Mouse (Mus musculus) liver, embryonic 16.5 days (tissue): Measurements from ENCODE around the gene Knl1. TPM values are rescaled to one million over a fixed set of nuclear protein-coding genes. Genes with fewer than 3 reads are reported as not detected.
"Not testable (repeated sequence)": the region's sequence is repeated elsewhere in the genome, so short reads cannot be mapped to it uniquely, and the experiment has no call there.

Source experiments
- ATAC-seq: fragments of 200-750 bp; cut with Nextera tagmentation; 2 replicates; pipeline ENCODE4 v1.8.0; 2017; ENCODE audit warnings: low read depth, mild to moderate bottlenecking, moderate number of reproducible peaks, moderate library complexity
- H3K27ac ChIP-seq: fragments of 300-500 bp; sonication (generic); 2 replicates; pipeline ENCODE4 v1.5.1; 2014; ENCODE audit warnings: mild to moderate bottlenecking, low read length
- H3K27me3 ChIP-seq: fragments of 300-500 bp; sonication (generic); 2 replicates; pipeline ENCODE4 v1.6.1; 2014; ENCODE audit warnings: low read depth, low read length, mixed read lengths; ENCODE audit not compliant: control insufficient read depth, insufficient read depth
- H3K36me3 ChIP-seq: fragments of 300-500 bp; sonication (generic); 2 replicates; pipeline ENCODE4 v1.6.1; 2014; ENCODE audit warnings: mild to moderate bottlenecking; ENCODE audit not compliant: control insufficient read depth, insufficient read depth
- H3K4me1 ChIP-seq: fragments of 300-500 bp; sonication (generic); 2 replicates; pipeline ENCODE4 v1.6.1; 2014; ENCODE audit warnings: low read depth, low read length, mixed read lengths; ENCODE audit not compliant: control insufficient read depth
- H3K4me2 ChIP-seq: fragments of 300-500 bp; sonication (generic); 2 replicates; pipeline ENCODE4 v1.6.1; 2014; ENCODE audit warnings: low read depth, low read length, mixed read lengths
- H3K4me3 ChIP-seq: fragments of 300-500 bp; sonication (generic); 2 replicates; pipeline ENCODE4 v1.5.1; 2014; ENCODE audit warnings: low read depth, mild to moderate bottlenecking, low read length
- H3K9ac ChIP-seq: fragments of 300-500 bp; sonication (generic); 2 replicates; pipeline ENCODE4 v1.6.1; 2014; ENCODE audit warnings: low read depth, low read length
- H3K9me3 ChIP-seq: fragments of 300-500 bp; sonication (generic); replicated peaks from 2 replicates; pipeline ENCODE4 v1.6.1; 2016; ENCODE audit warnings: low read length; ENCODE audit not compliant: control insufficient read depth
- WGBS: fragments of 180-500 bp; shearing (Covaris S2); extraction: QIAGEN DNeasy Blood & Tissue Kit; methylation state at CpG from one replicate; pipeline ENCODE4 v1.1.7; 2014; ENCODE audit not compliant: insufficient replicate concordance; 5-methylcytosine and 5-hydroxymethylcytosine counted together
- polyA plus RNA-seq: library from polyadenylated mRNA; unstranded; fragments of >200 nt; fragmentation: Nextera tagmentation; extraction: Ambion mirVana; gene quantifications from 2 replicates; pipeline ENCODE4 v1.2.1, GENCODE M21; 2015

Knl1 gene
- polyA plus RNA-seq = 52.2 and 57.6 TPM in 2 replicates

DNA sequence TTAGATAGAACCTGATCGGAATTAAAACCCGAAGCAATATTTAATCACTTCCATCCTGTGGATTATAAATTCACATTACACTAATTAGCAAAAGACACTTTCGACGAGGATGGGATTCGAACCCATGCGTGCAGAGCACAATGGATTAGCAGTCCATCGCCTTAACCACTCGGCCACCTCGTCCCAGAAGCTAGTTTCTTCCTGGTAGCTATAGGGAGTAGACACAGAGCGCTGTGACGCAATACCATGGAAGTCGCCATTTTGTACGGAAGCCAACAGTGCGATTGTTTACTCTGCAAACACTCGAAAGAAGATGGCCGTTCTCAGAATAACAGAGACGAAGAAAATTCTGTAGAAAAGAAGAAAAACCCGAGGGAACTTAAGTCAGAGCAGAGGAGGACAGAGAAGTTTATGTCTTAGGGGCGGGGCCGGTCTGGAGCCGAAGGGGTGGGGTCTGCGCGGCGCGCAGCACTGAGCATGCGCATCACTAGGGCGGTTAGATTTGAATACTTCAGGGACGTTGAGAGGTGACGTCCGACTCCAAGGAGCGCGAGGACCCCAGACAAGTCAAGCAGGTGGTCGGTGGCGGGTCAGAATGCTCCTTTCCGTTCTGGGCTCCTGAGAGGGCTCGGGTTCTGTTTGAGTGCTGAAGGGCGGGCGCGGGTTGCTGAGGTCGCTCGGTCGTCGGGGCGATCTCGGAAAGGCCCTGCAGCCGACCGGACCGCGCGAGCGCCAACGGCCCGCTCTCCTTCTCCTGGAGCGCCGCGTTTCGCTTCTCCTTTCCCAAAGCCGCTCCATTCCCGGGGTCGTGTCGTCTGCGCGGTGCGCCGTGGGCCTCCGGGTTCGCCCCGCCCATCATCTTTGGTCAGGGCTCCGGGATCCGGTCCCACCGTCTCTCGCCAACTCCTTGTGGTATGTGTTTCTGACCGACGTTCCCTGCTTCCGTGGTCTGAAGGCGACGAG, at the start of gene Knl1:
TSS of gene Knl1 (plus strand) at position 471 of the 963 bp plus-strand sequence.
- Histone ChIP-seq H3K36me3 (no peaks in the 10 kb centered on the region), H3K4me1 (peaks cover 3% of the 10 kb centered on the region), H3K27me3 (no peaks in the 10 kb centered on the region), H3K9me3 (no peaks in the 10 kb centered on the region), H3K9ac (peak within 1 kb of the TSS; percentile 98), H3K4me2 (peak within 1 kb of the TSS; percentile 52), H3K27ac (peak within 1 kb of the TSS; percentile 95), H3K4me3 (peak within 1 kb of the TSS; percentile 98)
- peak; percentile 96 for ATAC-seq
- WGBS = under 1% methylated on average over 74 of the region's 77 CpGs

DNA sequence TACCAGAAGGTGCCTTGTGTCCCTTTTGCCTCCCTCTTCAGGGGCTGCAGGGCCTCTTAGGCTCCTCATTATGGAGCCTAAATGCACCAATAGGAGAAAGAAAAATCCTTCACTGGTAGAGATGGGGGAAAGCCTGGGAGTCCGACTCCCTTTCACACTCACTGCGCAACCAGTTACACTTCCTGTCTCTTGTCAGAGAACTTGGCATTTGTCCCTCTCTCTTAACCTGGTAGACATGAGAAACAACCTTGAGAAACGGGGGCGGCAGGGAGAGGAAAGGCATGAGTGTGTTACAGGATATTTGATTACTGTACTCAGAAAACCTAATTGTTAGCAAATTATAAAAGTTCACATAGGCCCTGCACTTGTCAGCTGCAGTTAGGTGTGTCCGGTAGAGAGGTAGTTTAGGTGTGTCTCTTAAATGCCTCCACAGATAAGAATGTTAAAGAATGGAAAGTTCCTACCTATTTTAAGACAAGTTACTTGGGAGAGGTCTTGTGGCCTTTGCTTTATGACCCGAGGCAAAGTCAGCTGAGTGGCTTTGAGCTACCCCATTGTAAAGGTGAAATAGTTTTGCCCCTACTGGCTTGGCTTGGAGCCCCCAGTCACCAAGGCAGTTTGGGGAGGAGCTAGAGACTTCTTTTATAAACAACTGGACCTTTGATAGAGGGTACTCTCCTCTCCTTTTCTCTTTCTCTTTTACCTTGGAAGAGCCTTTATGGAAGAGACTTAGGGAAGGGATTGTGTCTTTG, 48.6 kb upstream of the Knl1 start:
- WGBS = 47% methylated on average over 6 of the region's 6 CpGs
- ATAC-seq = no peak
- Histone ChIP-seq H3K9ac (no peak overlapping the region), H3K4me1 (no peaks in the 10 kb centered on the region), H3K4me2 (no peak overlapping the region), H3K9me3 (no peaks in the 10 kb centered on the region), H3K27me3 (peaks cover 19% of the 10 kb centered on the region), H3K27ac (no peak overlapping the region), H3K36me3 (no peaks in the 10 kb centered on the region), H3K4me3 (no peak overlapping the region)

DNA sequence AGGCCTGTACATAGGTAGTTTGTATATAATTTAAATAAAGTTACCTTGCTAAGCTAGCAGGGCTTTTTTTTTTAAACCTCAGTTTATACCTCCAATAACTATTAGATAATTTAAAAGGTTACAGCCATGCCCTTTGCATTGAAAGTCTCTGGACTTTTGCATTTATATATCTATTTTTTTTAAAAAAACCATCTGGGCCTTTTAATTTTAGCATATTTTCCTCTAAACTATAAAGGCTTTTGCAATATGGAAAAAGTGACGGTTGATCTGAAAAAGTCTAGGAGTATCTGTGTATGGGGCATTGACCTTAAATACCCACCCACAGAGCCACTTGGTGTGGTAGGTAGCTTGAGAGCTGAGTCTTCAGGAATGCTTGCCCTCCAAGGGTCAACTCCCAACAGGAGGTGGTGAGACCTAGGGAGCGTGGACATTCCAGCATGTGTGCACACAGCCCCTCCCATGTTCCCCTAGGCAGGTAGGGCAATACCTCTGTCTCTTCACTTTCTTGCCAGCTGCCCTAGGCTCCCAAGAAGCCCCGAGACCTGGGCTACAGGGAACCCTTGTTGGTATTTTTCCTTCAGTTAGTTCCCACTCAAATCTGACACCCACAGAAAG, 47.8 kb upstream of the Knl1 start:
- H3K9ac ChIP-seq = no peak overlapping the region
- H3K36me3 ChIP-seq = no peaks in the 10 kb centered on the region
- H3K4me1 ChIP-seq = no peaks in the 10 kb centered on the region
- no peak overlapping the region for H3K4me3 ChIP-seq
- H3K9me3 ChIP-seq = no peaks in the 10 kb centered on the region
- ATAC-seq = no peak
- no peak overlapping the region for H3K27ac ChIP-seq
- 56% methylated on average over 3 of the region's 3 CpGs for WGBS
- no peak overlapping the region for H3K4me2 ChIP-seq
- peaks cover 19% of the 10 kb centered on the region for H3K27me3 ChIP-seq

DNA sequence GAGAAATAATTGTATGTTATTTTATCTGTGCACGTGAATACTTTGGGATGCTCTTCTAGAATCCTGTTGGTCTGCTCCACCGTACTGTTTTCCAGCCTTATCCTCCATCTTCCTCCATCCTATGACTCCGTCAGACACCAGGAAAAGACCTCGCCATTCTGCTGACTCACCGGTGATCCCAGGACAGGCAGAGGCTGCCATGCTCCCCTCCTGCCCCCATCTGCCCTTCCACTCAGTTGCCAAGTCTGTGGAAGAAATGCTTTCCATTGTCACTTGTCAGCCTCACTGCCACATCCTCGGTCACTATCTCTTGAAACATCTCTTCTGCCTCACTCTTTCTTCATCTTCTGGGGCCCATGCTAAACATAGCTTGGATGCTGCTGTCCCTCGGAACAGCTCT, 40.0 kb upstream of the Knl1 start:
- Histone ChIP-seq H3K9me3 (no peaks in the 10 kb centered on the region), H3K27ac (no peak overlapping the region), H3K9ac (no peak overlapping the region), H3K36me3 (no peaks in the 10 kb centered on the region), H3K27me3 (peaks cover 2% of the 10 kb centered on the region; the same call in 1 of the 2 replicates), H3K4me2 (no peak overlapping the region), H3K4me3 (no peak overlapping the region), H3K4me1 (no peaks in the 10 kb centered on the region)
- WGBS = 61% methylated on average over 7 of the region's 7 CpGs
- no peak for ATAC-seq

DNA sequence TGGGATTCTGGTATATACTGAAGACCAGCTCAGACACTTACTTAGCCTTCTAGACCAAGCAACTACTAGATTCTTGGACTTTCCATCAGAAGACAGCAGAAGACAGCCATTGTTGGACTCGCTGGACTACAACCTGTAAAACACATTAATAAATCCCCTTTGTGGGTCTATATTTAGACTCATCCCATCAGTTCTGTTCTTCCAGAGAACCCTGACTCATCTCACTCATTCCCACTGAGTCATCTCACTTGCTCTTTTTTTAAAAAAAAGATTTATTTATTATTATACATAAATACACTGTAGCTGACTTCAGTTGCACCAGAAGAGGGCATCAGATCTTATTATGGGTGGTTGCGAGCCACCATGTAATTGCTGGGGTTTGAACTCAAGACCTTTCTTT, 37.5 kb upstream of the Knl1 start:
- H3K9me3 ChIP-seq = no peaks in the 10 kb centered on the region
- H3K4me2 ChIP-seq = no peak overlapping the region
- H3K27ac ChIP-seq = no peak overlapping the region
- H3K36me3 ChIP-seq = no peaks in the 10 kb centered on the region
- H3K4me1 ChIP-seq = no peaks in the 10 kb centered on the region
- no peak overlapping the region for H3K9ac ChIP-seq
- no peak for ATAC-seq
- no peak overlapping the region for H3K4me3 ChIP-seq
- 67% methylated on average over 2 of the region's 2 CpGs for WGBS
- peaks cover 2% of the 10 kb centered on the region; the same call in 1 of the 2 replicates for H3K27me3 ChIP-seq

DNA sequence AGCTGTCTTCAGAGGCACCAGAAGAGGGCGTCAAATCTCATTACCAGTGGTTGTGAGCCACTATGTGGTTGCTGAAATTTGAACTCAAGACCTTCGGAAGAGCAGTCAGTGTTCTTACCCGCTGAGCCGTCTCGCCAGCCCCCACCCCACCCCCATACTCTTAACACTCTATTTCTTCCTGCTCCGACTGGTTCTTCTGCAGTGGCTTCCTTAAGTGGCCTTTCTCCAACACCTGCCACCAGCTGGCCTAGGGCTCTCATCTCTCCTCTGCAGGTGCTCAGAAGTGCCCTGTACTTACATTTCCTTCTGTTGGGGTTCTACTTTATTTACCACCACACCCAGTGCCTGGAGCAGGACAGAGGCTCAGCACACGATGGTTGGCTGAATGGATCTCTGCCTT, 31.9 kb upstream of the Knl1 start:
- no peak overlapping the region for H3K9ac ChIP-seq
- 35% methylated on average over 7 of the region's 7 CpGs for WGBS
- H3K4me2 ChIP-seq = no peak overlapping the region
- H3K4me1 ChIP-seq = no peaks in the 10 kb centered on the region
- ATAC-seq = no peak
- H3K36me3 ChIP-seq = peaks cover 17% of the 10 kb centered on the region
- peaks cover 4% of the 10 kb centered on the region; the same call in 1 of the 2 replicates for H3K9me3 ChIP-seq
- H3K27me3 ChIP-seq = no peaks in the 10 kb centered on the region
- H3K27ac ChIP-seq = no peak overlapping the region
- no peak overlapping the region for H3K4me3 ChIP-seq

DNA sequence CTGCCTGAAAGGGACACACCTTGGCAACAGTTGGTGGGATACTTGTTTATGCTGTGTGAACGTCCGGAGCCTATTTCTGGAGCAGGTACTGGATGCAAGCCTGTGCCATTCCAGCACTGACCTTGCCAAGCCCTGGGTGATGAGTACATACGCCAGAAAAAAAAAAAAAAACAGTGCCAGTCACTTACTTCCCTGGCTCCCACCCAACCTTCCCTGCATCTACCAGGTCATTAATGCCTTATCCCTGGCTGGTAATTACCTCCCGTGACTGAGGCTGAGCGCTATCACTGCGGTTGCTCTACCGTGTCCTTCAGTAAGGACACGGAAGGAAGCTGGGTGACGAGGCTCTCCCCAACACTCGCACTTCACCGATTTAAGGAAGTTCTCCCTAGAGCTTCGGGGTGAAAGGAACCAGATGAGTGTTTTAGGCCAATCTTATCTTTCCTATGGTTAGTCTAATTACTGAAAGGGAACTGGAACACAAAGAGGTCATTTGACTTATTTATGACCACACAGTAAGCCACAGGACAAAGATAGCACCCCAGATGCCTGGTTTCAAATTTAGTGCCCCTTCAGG, 31.2 kb upstream of the Knl1 start:
- WGBS = 22% methylated on average over 12 of the region's 12 CpGs
- H3K4me2 ChIP-seq = no peak overlapping the region
- H3K27me3 ChIP-seq = no peaks in the 10 kb centered on the region
- H3K36me3 ChIP-seq = peaks cover 17% of the 10 kb centered on the region
- peaks cover 4% of the 10 kb centered on the region; the same call in 1 of the 2 replicates for H3K9me3 ChIP-seq
- H3K4me3 ChIP-seq = no peak overlapping the region
- no peak overlapping the region for H3K27ac ChIP-seq
- H3K4me1 ChIP-seq = no peaks in the 10 kb centered on the region
- no peak for ATAC-seq
- no peak overlapping the region for H3K9ac ChIP-seq

DNA sequence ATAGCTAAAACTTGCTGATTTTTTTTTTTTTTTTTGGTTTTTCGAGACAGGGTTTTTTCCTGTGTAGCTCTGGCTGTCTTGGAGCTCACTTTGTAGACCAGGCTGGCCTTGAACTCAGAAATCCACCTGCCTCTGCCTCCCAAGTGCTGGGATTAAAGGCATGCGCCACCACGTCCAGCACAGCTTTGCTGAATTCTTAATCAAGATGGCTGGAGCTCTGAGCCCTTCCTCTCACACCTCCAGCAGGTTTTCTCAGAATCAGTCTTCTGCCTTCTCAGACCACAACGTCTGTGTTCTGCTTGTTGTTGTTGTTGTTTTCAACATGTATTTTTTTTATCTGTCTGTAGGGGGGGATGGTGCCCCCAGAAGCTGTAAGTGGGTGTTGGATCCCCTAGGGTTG, 30.6 kb upstream of the Knl1 start:
- H3K27me3 ChIP-seq, H3K9ac ChIP-seq, H3K27ac ChIP-seq, H3K9me3 ChIP-seq, H3K4me3 ChIP-seq, ATAC-seq, H3K4me2 ChIP-seq, H3K4me1 ChIP-seq: not testable (repeated sequence)
- peaks cover 22% of the 10 kb centered on the region for H3K36me3 ChIP-seq
- 37% methylated on average over 4 of the region's 4 CpGs for WGBS
